Mouse (Mus musculus) central nervous system, embryonic 11.5 days (tissue): ENCODE measurements around the gene Tbccd1. TPM values are rescaled to one million over a fixed set of nuclear protein-coding genes. Genes with fewer than 3 reads are reported as not detected.

ENCODE experiments used
- polyA plus RNA-seq: library from polyadenylated mRNA; depleted of rRNA; stranded (reverse); fragments of >200 nt; gene quantifications from 2 replicates; pipeline ENCODE4 v1.2.3, GENCODE M21; 2012; rRNA removed

Tbccd1 gene
- polyA plus RNA-seq: 26.3 and 27.4 TPM in 2 replicates

DNA sequence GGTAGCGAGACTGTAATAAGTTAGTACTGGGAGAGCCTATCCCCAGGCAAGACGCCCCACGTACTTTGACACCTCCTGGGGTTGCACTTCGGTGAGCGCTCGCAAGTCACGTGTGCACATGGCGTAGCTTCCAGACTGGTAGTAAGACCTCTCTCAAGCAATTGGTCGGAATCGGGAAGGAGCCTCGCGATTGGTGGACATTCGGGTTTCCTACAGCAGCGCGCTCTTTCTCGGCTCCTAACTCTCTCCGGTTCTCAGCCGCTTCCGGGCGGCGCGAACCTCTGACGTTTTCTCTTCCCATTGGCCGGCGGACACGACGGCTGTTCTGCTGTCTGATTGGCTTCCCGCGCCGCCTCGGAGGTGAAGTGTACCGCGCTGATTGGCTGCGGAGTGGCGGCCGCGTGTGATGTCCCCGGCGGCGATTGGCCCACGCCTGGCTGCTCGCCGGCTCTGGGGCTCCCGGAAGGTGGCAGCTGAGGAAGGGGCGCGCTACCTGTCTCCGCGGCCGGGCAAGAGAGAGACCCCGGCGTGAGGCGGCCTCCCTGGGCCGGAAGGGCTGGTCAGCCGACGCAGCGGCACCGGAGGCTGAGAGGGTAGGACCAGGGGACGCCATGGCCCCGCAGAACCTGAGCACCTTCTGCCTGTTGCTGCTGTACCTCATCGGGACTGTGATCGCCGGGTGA is at the start of gene Tbccd1, which contains the start of gene Dnajb11:
Gene Tbccd1, minus strand, starts transcription at position 239 of the 683 bp plus-strand sequence.
Gene Dnajb11, plus strand, starts transcription at position 415 of the 683 bp plus-strand sequence.

GRCm38 (mm10) chr16:22890683-22891510 is 33.4 kb upstream of the Tbccd1 start, which contains the start of gene Ahsg:
Gene Ahsg, plus strand, starts transcription at chr16:22891277.

DNA sequence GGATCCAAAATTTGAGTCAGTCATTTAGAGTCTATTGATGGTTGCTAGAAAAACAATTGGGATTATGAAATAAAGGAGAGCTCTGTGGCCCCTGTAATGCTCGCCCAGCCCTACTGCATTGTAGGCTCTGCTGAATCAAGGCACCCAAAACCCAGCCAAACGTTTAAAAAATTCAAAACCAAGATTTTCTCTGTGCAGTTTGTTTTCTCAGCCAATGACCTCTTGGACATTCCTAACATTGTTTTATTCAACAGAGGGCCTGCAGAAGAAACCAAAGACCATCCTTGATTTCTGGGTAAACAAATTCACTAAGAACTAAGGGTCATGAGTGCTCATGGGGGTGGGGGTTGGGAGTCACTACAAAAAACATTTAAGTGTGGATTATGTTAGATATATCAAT is 46.0 kb downstream of the Tbccd1 start, which contains the start of gene Crygs:
Gene Crygs, minus strand, starts transcription at position 101 of the 400 bp plus-strand sequence.

Other genes starting within 250 kb of the Tbccd1 start
- 0.02 and 0.14 TPM in 2 replicates for gene Dgkg, start 200.4 kb downstream of the Tbccd1 start, polyA plus RNA-seq
- gene Crygs, start 46.1 kb downstream of the Tbccd1 start, polyA plus RNA-seq: not detected in 2 replicates
- 46.5 and 50.5 TPM in 2 replicates for gene Dnajb11, start 176 bp upstream of the Tbccd1 start, polyA plus RNA-seq
- gene Ahsg, start 33.6 kb upstream of the Tbccd1 start, polyA plus RNA-seq: 4.4 and 8.3 TPM in 2 replicates
- not detected in 2 replicates for gene Fetub, start 60.7 kb upstream of the Tbccd1 start, polyA plus RNA-seq
- gene Hrg, start 93.4 kb upstream of the Tbccd1 start, polyA plus RNA-seq: 0.05 TPM in 1 of 2 replicates, not detected in the other
- 0.12 and 0.17 TPM in 2 replicates for gene Kng2, start 171.8 kb upstream of the Tbccd1 start, polyA plus RNA-seq
- 2.2 and 4.1 TPM in 2 replicates for gene Kng1, start 200.2 kb upstream of the Tbccd1 start, polyA plus RNA-seq
- gene Eif4a2, start 249.8 kb upstream of the Tbccd1 start, polyA plus RNA-seq: 401 and 619 TPM in 2 replicates